Mouse (Mus musculus) ovary, postnatal 36 days (tissue): ENCODE data around the gene 1600014C23Rik.
A peak's percentile ranks its signal among the peaks of the same experiment; 100 is the strongest.

Source experiments
- DNase-seq: peaks from one replicate; pipeline ENCODE4 v3.0.0; 2022; ENCODE audit warnings: low spot score, mixed read lengths

Gene 1600014C23Rik

GRCm38 (mm10) chr17:45752053-45752452, 18.4 kb upstream of the 1600014C23Rik start:
- DNase-seq = no peak

GRCm38 (mm10) chr17:45751359-45751758, 17.7 kb upstream of the 1600014C23Rik start:
- DNase-seq = no peak

DNA sequence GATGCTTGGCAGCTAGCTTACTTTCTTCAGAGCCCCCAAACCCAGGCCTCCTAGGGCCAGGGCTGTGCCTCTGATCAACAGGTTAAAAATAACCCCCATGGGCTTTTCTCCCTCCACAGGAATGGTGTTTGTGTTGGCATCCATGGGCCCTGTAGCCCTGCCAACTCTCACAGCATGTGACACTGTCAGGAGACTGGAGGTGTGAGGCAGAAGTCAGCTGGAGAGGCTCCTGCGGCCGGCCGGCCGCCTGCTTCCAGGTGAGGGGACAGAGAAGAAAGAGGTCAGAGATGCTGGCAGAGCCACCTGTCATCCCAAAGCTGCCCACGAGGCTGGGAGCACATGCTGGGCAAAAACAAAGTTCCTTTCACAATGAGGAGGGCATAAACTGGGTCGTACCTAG, 15.5 kb upstream of the 1600014C23Rik start:
- DNase-seq = no peak

DNA sequence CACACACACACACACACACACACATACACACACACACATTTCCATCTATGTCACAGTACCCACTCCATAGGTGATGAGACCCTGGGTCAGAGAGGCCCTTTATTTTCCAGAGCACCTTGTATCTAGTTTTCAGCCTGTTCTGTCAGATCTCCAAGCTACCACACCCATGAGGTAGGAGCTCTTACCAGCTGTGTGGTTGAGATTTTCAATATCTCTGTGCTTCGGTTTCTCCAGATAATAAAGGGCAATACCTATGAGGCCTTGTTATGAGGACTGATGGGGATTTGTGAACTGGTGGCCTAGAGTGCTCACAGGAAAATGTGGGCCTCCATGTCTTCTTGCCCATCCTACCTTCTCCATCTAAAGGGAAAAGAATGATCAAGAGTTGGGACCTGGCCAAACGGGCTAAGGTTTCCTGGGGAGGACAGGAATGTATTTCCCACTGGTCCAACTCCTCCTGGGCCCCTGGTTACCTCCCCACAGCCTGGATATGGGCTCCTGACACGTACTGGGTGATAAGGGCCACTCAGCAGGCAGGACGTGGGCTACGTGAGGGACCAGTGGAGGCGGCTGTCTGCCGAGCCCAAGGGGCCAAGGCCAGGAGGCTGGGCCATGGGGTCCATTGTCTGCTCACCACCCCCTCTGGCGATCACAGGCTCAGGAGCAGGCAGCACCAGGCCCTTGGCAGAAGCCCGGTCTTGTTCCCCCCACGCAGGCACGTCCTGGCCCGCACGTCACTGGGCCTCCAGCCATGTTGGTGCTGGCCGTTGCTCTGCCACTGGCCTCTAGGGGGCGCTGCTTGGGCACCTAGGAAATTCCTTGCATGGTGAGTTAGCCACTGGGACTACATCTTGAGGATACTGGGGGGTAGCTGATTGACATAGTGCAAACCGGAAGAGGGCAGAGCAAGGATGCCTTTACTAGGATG, 14.5 kb upstream of the 1600014C23Rik start:
- DNase-seq = peak; percentile 70

GRCm38 (mm10) chr17:45747293-45747692, 13.6 kb upstream of the 1600014C23Rik start:
- no peak for DNase-seq

- DNase-seq = no peak
Observed at GRCm38 (mm10) chr17:45746755-45747154, 13.1 kb upstream of the 1600014C23Rik start.

DNA sequence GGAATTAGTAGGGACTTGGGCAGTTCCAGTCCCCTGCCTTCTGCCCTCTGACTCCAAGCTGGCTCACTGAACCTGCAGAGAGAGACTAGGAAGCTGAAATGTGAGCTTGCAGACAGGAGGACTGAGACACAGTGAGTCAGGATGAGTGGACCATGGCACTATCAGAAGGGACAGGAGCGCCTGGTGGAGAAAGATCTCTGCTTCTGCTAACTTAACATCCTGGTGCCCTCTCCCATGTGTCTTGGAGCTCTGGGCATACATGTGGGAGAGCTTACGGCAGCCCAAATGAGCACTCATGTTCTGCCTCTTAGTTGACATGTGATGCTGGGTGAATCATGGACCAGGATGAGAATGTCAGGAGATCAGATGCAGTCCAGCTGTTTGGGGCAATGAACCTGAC, 12.0 kb upstream of the 1600014C23Rik start:
- no peak for DNase-seq

- no peak for DNase-seq
Observed at GRCm38 (mm10) chr17:45742371-45743147, 8.9 kb upstream of the 1600014C23Rik start.

DNA sequence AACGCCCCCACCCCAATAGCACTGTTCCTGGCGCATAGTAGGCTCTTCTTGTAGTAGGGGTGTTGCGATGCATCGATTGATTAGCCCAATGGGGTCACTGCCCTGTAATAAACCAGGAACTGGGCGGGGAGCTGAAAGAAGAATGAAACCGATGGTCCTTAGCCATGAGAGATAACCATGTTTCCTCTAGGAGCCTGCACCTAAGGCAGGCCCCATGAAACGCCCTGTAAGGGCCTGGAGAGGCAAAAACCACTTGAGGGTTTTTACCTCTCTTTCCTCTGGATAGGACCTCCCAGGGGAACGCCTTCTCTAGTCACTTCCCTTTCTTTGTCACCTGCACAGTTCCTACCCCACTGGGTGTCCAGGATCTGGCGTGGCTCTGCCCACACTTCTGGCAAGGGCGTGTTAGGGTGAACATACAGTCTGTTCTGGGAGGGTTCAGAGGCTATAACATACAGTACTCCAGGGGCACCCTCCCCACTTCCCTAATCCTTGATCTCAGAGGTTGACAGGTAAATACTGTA, 3.5 kb upstream of the 1600014C23Rik start:
- DNase-seq = no peak

DNA sequence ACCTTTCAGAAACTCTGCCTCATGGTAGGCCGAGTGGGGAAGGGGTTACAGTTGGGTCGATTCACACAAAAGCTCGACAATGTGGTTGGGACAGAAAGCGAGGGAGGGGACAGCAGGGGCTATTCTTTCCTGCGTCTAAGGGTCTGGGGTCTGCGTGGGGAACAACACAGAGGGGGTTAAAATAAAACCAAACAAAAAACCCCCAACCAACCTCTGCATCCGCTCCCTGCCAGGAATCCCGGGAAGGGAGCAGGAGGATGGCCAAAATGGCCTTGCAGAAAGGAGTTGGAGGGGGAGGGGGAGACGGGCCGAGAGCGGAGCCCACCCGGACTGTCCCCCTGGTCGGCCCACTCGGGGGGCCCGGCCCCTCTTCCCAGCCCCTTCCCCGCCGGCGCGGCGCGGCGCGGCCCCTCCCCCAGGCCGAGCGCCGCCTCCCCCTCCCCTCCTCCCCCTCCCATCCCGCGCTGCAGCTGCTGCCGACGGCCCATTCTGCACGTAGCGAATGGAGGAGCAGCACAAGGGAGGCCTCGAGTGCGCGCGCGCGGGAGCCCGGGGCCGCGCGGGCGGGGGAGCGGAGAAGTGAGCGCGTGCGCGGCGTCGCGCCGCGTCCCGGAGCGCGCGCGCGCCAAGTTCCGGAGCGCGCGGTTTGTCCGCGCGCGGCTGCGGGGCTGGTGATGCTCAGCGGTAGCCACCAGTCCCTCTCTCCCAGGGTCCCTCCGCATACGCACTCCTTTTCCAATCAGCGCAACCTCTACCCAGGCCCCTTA, 2.9 kb upstream of the 1600014C23Rik start:
- DNase-seq = peak; percentile 86

- peak; percentile 82 for DNase-seq
Observed at GRCm38 (mm10) chr17:45735382-45736310, 2.0 kb upstream of the 1600014C23Rik start.

GRCm38 (mm10) chr17:45734881-45735280, 1.2 kb upstream of the 1600014C23Rik start:
- DNase-seq = no peak

GRCm38 (mm10) chr17:45734333-45734732, 689 bp upstream of the 1600014C23Rik start:
- DNase-seq = no peak

- DNase-seq = no peak
Observed at GRCm38 (mm10) chr17:45733038-45733734, 458 bp downstream of the 1600014C23Rik start.

DNA sequence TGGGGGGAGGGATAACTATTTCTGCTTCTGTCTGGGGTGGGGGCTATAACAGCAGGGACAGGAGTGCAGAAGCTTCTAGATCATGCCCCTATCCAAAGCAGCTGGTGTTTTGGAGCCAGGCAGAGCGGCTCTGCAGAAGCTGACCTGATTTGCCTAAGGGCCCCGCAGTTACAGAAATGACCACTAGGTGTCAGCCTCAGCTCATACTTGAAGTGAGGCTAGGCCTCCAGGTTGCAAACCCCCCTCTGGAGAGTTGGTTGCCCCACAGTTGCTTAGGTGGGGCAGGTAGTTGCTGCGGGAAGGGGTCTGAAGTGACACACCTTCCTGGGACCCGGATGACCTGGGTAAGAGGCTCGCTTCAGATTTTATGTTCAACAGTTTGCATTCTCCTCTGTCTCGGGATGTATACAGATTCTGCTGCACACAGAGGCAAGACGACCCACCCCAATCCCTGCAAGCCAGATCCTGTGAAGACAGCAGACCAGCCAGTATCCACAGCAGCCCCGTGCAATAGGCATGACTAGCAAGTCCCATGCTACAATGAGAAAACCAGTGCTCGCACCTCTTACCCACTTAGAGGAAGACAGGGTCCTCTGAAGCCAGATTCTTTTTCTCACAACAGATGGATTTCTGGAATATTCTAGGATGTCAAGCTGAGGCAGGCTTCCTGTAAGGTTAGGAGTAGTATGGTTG, 2.3 kb downstream of the 1600014C23Rik start:
- peak; percentile 78 for DNase-seq

DNA sequence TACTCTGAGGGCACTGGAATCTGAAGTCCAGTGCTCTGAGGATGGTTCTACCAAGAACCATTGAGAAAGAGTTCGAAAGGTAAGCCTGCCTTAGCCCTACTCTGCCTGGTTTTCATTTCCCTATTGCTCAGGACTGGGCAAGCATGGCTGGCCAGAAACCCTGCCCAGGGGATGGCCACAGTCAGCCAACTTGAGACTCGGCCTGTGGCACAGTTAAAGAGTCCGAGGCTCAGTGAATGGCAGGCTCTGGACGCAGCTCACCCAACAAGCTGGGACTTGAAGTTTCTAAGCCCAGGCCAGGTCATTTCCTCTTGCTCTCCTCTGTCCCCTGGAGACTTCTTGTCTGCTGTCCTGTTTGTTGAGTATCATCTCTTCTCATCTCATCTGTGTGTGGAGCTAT, 2.9 kb downstream of the 1600014C23Rik start:
- no peak for DNase-seq

DNA sequence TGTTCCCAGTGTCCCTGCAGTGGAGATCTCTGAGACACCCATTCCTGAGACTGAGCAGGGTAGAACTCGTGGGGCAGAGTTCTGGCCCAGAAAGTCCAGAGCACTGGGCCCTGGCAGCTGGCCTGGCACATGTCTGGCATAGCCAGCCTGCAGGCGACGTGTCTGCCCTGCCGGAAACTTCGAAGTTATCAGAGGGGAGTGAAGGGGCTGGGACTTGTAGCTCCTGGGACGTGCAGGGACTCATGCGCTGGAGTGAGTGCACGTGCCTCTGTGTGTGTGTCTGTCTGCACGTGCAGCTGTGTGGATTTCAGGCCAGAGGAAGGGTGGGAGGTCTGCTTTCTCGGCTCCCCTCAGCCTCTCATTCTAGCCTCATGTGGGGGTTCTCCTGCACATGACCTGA, 4.3 kb downstream of the 1600014C23Rik start:
- DNase-seq = no peak

DNA sequence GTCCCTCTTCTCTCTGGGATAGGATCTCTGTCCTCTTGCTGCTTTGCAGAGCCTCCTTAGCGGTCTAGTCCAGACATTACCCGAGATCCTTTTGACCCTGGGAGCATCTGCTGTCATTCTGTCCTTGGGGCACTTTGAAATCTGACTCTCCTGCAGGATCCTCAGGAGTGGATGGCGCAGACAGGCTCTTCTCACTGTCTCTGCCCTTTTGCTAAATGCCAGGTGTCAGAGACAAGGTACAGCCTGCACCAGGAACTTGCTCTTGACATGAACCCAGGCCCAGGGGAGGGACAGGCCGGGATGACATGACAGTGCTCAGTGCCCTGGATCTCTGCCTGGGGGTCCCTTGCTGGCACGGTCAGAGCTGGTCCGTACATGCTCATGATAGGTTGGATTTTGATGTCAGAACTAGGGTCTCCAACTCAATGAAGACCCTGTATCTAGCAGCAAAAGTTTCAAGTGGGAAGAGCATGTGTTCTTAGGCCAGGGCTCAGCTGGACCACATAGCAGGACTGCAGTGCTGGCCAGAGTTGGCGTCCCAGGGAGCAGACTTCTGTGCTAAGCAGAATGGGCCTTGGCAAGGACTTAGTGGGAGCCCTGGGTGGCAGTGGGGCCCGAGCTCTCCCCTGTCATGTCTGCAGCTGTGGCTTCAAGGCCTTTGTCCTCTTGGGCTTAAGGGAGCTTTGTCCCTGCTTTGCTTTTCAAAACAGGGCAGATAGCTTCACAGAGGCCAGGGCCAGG, 5.5 kb downstream of the 1600014C23Rik start:
- no peak for DNase-seq

GRCm38 (mm10) chr17:45727481-45727880, 6.2 kb downstream of the 1600014C23Rik start:
- no peak for DNase-seq
